Mouse (Mus musculus): ENCODE measurements around the gene Glyatl3.

Glyatl3 gene

DNA sequence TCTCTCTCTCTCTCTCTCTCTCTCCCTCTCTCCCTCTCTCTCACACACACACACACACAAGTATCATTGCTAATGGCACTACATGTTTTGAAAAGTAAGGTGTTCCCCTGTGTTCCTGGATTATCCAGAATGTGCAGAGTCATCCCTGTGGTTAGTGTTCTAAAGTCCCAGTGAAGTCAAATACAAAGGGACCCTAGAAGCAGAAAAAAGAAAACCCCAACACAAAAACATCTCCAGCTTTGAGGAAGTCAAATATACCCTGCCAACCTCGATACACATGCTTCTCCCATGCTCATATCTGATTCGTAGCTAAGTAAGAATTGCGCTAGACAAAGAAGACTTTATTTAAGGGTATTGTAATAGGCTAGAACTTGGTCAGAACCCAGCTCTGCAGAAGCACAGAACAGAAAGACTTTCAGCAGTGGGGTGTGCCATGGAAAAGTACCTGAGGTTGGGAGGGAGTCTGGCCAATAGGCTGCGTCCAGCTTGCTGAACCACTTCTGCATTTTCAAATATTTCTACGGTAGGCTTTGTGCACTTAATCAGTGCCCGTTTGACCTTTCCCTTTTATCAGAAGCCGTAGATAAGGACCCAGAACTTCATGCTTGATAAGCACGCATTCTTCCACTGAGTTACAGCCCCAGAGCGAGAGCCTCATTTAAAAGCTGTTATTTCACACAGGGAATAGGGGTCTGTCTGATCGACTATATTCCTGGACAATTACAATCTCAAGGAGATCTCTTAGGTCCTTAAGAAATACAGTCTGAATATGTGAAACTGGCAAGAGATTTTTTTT is 45.0 kb downstream of the Glyatl3 start:
- DNase-seq (ENCODE audit: low spot score in 2 of 2), result no peak

GRCm38 (mm10) chr17:40855065-40855464 is 59.1 kb downstream of the Glyatl3 start:
- no peak for DNase-seq (ENCODE audit: low spot score in 2 of 2)

Measured in frontal cortex, postnatal 10 days (tissue).